Mouse (Mus musculus): ENCODE data around the gene Mtus2. TPM values are rescaled to one million over a fixed set of nuclear protein-coding genes. Genes with fewer than 3 reads are reported as not detected.
"Not testable (repeated sequence)": the region's sequence is repeated elsewhere in the genome, so short reads cannot be mapped to it uniquely, and the experiment has no call there.

The Mtus2 gene
- polyA plus RNA-seq, 1 experiment from 2014 or later, result 4.1 TPM

DNA sequence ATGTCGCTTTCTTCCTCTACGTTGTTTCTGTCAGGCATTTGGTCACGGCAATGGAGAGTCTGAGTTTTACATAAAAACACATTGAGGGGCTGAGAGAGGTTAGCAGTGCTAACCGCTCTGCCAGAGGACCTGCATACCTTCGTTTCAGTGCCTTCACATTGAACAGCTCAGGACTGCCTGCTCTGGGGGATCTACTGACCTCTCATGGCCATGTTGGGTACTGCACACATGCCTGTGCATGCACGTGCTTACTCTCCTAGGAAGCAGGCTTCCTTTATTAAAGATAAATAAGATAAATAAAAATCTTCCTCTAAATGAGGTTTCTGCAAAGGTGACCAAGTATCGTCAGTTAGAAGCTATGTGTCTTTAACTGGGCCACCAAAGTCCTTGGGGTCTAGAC is 336.2 kb downstream of the Mtus2 start:
- no peak for DNase-seq (ENCODE audit: low spot score)
- H3K9ac ChIP-seq (ENCODE audit: low read depth, low read length), result no peak overlapping the region
- 84% methylated on average over 7 of the region's 7 CpGs for WGBS
- no peaks in the 10 kb centered on the region for H3K9me3 ChIP-seq (replicated peaks; ENCODE audit: low read length)
- no peaks in the 10 kb centered on the region for H3K4me1 ChIP-seq (replicated peaks; ENCODE audit: insufficient read depth, low read length)
- no peak overlapping the region for H3K4me3 ChIP-seq (replicated peaks; ENCODE audit: low read depth, low read length)
- H3K27me3 ChIP-seq (ENCODE audit: insufficient read depth, low read length), result no peaks in the 10 kb centered on the region
- no peak overlapping the region for H3K4me2 ChIP-seq (ENCODE audit: low read length)
- ATAC-seq (replicated peaks; ENCODE audit: low FRiP score, low read depth), result no peak
- no peaks in the 10 kb centered on the region for H3K36me3 ChIP-seq (ENCODE audit: insufficient read depth, low read length)
- no peak overlapping the region for H3K27ac ChIP-seq
- TF ChIP-seq CTCF (IDR thresholded peaks at IDR 0.05; ENCODE audit: low read depth), result peak; percentile 60

DNA sequence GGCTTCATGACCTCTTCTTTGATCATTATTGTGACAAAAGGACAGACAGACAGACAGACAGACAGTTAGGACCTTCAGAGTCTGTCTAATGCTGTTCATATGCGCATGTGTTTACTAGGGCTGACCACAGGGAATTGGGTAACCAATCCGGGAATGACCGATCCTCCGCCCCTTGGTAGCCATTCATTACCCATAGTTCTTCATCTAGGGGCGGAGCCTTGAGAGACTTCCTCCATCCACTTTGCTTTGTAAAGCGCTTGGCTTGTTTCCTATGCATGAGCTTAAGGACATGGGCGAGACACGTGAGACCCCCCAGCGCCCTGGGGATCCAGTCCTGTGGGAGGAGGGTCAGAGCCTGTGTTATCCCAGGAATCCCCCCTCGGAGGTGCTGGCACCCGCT is 345.8 kb downstream of the Mtus2 start:
- Histone ChIP-seq H3K27me3 (ENCODE audit: insufficient read depth, low read length) (no peaks in the 10 kb centered on the region), H3K27ac (no peak overlapping the region), H3K4me1 (replicated peaks; ENCODE audit: insufficient read depth, low read length) (no peaks in the 10 kb centered on the region), H3K9ac (ENCODE audit: low read depth, low read length) (no peak overlapping the region), H3K4me2 (ENCODE audit: low read length) (no peak overlapping the region), H3K36me3 (ENCODE audit: insufficient read depth, low read length) (no peaks in the 10 kb centered on the region), H3K9me3 (replicated peaks; ENCODE audit: low read length) (no peaks in the 10 kb centered on the region), H3K4me3 (replicated peaks; ENCODE audit: low read depth, low read length) (no peak overlapping the region)
- no peak for TF ChIP-seq CTCF (IDR thresholded peaks at IDR 0.05; ENCODE audit: low read depth)
- no peak for ATAC-seq (replicated peaks; ENCODE audit: low FRiP score, low read depth)
- 87% methylated on average over 11 of the region's 11 CpGs for WGBS
- DNase-seq (ENCODE audit: low spot score), result no peak

DNA sequence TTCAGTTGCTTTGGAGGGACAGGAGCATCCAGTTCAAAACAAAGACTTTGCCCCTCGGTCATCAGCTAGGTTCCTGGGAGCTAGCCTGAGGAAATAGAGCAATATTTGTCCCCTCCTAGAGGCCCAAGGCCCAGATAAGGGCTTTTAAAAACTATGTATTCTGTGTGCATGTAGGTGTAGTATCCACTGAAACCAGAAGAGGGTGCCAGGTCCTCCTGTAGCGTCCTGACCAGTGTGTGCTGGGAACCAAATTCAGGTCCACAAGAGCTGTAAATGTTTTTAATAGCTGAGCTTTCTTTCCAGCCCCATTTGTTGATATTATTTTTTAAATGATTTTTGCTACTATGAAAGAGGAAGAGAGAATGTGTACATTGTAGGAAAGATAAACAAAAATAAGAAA is 347.0 kb downstream of the Mtus2 start:
- Histone ChIP-seq H3K4me3 (replicated peaks; ENCODE audit: low read depth, low read length) (no peak overlapping the region), H3K4me2 (ENCODE audit: low read length) (no peak overlapping the region), H3K4me1 (replicated peaks; ENCODE audit: insufficient read depth, low read length) (no peaks in the 10 kb centered on the region), H3K27me3 (ENCODE audit: insufficient read depth, low read length) (no peaks in the 10 kb centered on the region), H3K36me3 (ENCODE audit: insufficient read depth, low read length) (no peaks in the 10 kb centered on the region), H3K27ac (no peak overlapping the region), H3K9me3 (replicated peaks; ENCODE audit: low read length) (no peaks in the 10 kb centered on the region), H3K9ac (ENCODE audit: low read depth, low read length) (no peak overlapping the region)
- no peak for DNase-seq (ENCODE audit: low spot score)
- TF ChIP-seq CTCF (IDR thresholded peaks at IDR 0.05; ENCODE audit: low read depth), result no peak
- ATAC-seq (replicated peaks; ENCODE audit: low FRiP score, low read depth), result no peak
- WGBS, result 93% methylated on average over 2 of the region's 2 CpGs

DNA sequence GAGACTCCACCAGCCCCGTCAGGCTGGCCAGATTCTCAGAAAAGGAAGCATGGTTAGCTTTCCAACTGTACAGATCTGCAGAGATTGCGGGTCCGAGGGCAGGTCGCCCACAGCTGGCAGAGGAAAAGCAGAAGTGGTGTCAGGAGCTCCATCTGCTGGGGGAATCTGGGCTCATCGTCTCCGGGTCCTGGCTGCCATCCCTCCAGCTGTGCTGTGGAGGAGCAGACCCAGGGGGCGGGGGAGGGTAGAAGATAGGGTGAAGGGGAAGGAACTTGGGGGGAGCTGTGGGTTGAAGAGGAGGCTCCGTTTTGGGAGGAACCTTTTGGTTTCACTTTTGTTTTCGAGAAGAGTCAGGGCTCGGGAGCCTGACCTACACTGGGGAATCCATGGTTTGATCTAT is 353.7 kb downstream of the Mtus2 start:
- Histone ChIP-seq H3K4me3 (replicated peaks; ENCODE audit: low read depth, low read length) (0 out of 2 replicates have a peak overlapping the region, but pooled peaks have one; percentile 11), H3K4me2 (ENCODE audit: low read length) (no peak overlapping the region), H3K9ac (ENCODE audit: low read depth, low read length) (no peak overlapping the region), H3K27ac (no peak overlapping the region), H3K9me3 (replicated peaks; ENCODE audit: low read length) (no peaks in the 10 kb centered on the region), H3K36me3 (ENCODE audit: insufficient read depth, low read length) (no peaks in the 10 kb centered on the region), H3K27me3 (ENCODE audit: insufficient read depth, low read length) (no peaks in the 10 kb centered on the region), H3K4me1 (replicated peaks; ENCODE audit: insufficient read depth, low read length) (no peaks in the 10 kb centered on the region)
- ATAC-seq (replicated peaks; ENCODE audit: low FRiP score, low read depth) (no peak), DNase-seq (ENCODE audit: low spot score) (peak; percentile 37)
- TF ChIP-seq CTCF (IDR thresholded peaks at IDR 0.05; ENCODE audit: low read depth), result peak; percentile 45
- 59% methylated on average over 10 of the region's 10 CpGs for WGBS

DNA sequence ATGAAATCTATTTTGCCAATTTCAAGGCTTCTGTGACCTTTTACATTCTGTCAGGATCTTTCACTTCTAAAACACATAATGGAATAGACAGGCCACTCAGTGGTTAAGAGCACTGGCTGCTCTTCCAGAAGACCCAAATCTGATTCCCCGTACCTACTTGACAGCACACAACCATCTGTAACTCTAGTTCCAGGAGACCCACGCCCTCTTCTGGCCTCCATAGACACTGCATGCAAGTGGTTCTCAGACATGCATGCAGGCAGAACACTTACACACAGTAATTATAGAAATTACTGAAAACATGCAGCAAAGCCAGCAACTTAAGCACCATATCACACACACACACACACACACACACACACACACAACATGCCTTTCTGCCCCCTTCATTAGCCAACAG is 355.3 kb downstream of the Mtus2 start:
- H3K4me3 ChIP-seq (replicated peaks; ENCODE audit: low read depth, low read length), result no peak overlapping the region
- no peak for TF ChIP-seq CTCF (IDR thresholded peaks at IDR 0.05; ENCODE audit: low read depth)
- WGBS, result 52% methylated on average over 2 of the region's 2 CpGs
- no peaks in the 10 kb centered on the region for H3K27me3 ChIP-seq (ENCODE audit: insufficient read depth, low read length)
- H3K27ac ChIP-seq, result no peak overlapping the region
- DNase-seq (ENCODE audit: low spot score) (no peak), ATAC-seq (replicated peaks; ENCODE audit: low FRiP score, low read depth) (no peak)
- no peak overlapping the region for H3K9ac ChIP-seq (ENCODE audit: low read depth, low read length)
- H3K4me2 ChIP-seq (ENCODE audit: low read length), result no peak overlapping the region
- H3K9me3 ChIP-seq (replicated peaks; ENCODE audit: low read length), result no peaks in the 10 kb centered on the region
- no peaks in the 10 kb centered on the region for H3K4me1 ChIP-seq (replicated peaks; ENCODE audit: insufficient read depth, low read length)
- no peaks in the 10 kb centered on the region for H3K36me3 ChIP-seq (ENCODE audit: insufficient read depth, low read length)

DNA sequence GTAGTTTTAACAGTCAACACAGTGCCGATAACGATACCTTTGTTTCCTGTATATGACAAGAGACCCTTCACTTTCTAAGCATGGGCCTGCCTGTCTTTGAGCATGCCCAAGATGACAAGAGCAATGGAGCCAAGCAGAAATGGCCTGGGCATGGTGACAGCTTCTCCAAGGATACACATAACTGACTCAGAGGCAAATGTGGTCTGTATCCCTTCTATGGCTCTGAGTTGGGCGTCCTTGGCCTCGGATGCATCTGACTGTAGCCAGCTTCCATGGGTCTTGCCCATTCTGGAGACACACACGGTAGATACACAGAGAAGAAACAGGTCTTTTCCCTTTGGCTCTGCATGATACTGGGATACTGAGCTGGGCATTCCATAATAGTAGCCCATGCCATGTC is 357.8 kb downstream of the Mtus2 start:
- no peak overlapping the region for H3K27ac ChIP-seq
- ATAC-seq (replicated peaks; ENCODE audit: low FRiP score, low read depth) (no peak), DNase-seq (ENCODE audit: low spot score) (no peak)
- H3K36me3 ChIP-seq (ENCODE audit: insufficient read depth, low read length), result no peaks in the 10 kb centered on the region
- H3K4me1 ChIP-seq (replicated peaks; ENCODE audit: insufficient read depth, low read length), result no peaks in the 10 kb centered on the region
- no peak overlapping the region for H3K4me2 ChIP-seq (ENCODE audit: low read length)
- H3K9me3 ChIP-seq (replicated peaks; ENCODE audit: low read length), result no peaks in the 10 kb centered on the region
- no peak overlapping the region for H3K9ac ChIP-seq (ENCODE audit: low read depth, low read length)
- H3K27me3 ChIP-seq (ENCODE audit: insufficient read depth, low read length), result no peaks in the 10 kb centered on the region
- TF ChIP-seq CTCF (IDR thresholded peaks at IDR 0.05; ENCODE audit: low read depth), result no peak
- 91% methylated on average over 5 of the region's 5 CpGs for WGBS
- H3K4me3 ChIP-seq (replicated peaks; ENCODE audit: low read depth, low read length), result no peak overlapping the region

DNA sequence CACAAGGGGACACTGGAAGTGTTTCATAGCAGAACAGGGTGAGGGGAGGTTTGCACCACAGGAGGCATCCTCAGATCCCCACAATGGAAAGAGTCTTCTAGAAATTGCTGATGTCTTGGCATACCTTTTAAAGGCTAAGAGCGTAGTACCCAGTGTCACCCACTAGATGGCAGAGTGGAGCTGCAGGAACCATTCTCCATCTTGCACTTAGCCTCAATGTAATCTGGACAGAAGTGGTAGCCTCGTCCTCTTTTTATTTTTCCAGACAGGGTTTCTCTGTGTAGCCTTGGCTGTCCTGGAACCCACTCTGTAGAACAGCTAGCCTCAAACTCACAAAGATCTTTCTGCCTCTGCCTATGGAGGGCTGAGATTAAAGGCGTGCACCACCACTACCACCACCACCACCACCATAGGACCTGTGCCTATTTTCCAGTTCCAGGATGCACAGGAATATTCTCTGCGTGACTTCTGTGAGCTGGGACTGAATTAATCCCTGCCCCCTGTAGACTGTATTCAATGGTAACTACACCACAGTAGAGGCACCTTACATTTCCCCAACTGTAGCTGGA is 368.3 kb downstream of the Mtus2 start:
- H3K4me2 ChIP-seq (ENCODE audit: low read length), result no peak overlapping the region
- no peak overlapping the region for H3K9ac ChIP-seq (ENCODE audit: low read depth, low read length)
- ATAC-seq (replicated peaks; ENCODE audit: low FRiP score, low read depth) (no peak), DNase-seq (ENCODE audit: low spot score) (peak; percentile 80)
- H3K4me3 ChIP-seq (replicated peaks; ENCODE audit: low read depth, low read length), result no peak overlapping the region
- H3K9me3 ChIP-seq (replicated peaks; ENCODE audit: low read length), result no peaks in the 10 kb centered on the region
- H3K36me3 ChIP-seq (ENCODE audit: insufficient read depth, low read length), result no peaks in the 10 kb centered on the region
- H3K27ac ChIP-seq, result no peak overlapping the region
- TF ChIP-seq CTCF (IDR thresholded peaks at IDR 0.05; ENCODE audit: low read depth), result peak; percentile 98
- WGBS, result 46% methylated on average over 4 of the region's 4 CpGs
- H3K4me1 ChIP-seq (replicated peaks; ENCODE audit: insufficient read depth, low read length), result no peaks in the 10 kb centered on the region
- H3K27me3 ChIP-seq (ENCODE audit: insufficient read depth, low read length), result no peaks in the 10 kb centered on the region

DNA sequence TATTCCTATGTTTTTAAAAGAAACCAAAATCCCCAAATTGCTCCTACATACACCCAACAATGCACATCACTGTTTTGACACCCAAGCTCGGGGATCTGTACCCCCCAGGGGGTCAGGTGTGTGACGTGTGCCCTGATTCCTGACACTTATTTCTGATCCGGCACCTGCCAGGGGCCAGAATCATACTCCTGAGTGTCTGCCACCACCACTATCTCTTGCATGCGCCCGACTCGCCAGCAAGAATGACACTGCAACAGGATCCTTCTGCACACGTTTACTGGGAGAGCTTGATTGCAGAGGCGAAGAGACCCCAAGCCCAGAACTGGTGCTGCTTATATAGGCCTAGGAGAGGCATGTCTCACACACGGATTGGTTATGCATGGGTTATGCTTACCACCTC is 369.2 kb downstream of the Mtus2 start:
- ATAC-seq (replicated peaks; ENCODE audit: low FRiP score, low read depth); DNase-seq (ENCODE audit: low spot score); H3K4me1 ChIP-seq (replicated peaks; ENCODE audit: insufficient read depth, low read length); H3K4me3 ChIP-seq (replicated peaks; ENCODE audit: low read depth, low read length); H3K9me3 ChIP-seq (replicated peaks; ENCODE audit: low read length); H3K27me3 ChIP-seq (ENCODE audit: insufficient read depth, low read length); H3K36me3 ChIP-seq (ENCODE audit: insufficient read depth, low read length); H3K27ac ChIP-seq; H3K9ac ChIP-seq (ENCODE audit: low read depth, low read length); H3K4me2 ChIP-seq (ENCODE audit: low read length): not testable (repeated sequence)
- WGBS, result 91% methylated on average over 9 of the region's 9 CpGs

Measured in kidney, postnatal 0 days (tissue).